Mouse (Mus musculus) Patski (cell line): ENCODE results near the gene Slf1. TPM values are rescaled to one million over a fixed set of nuclear protein-coding genes. Genes with fewer than 3 reads are reported as not detected.

ENCODE experiments used
- ATAC-seq: fragments of 100-300 bp; one replicate; pipeline ENCODE4 v1.8.0; 2021
- CTCF ChIA-PET: fragments of 350-600 bp; sonication (Branson Sonifier 250); formaldehyde crosslinking; loops from one replicate; lab custom pipeline; 2022; ENCODE audit warnings: inconsistent platforms; lab: Charles Lee
- POLR2A ChIA-PET: fragments of 350-600 bp; sonication (Branson Sonifier 250); formaldehyde crosslinking; loops from one replicate; lab custom pipeline; 2022; ENCODE audit warnings: antibody characterized with exemption, inconsistent platforms; lab: Charles Lee
- DNase-seq: peaks from one replicate; pipeline ENCODE4 v3.0.0-alpha.2; 2011; ENCODE audit warnings: low read depth, low spot score
- H3K27me3 ChIP-seq: fragments of 371-371 bp; one replicate; pipeline ENCODE4 v1.5.1; 2021
- CTCF ChIP-seq: fragments of 100-300 bp; IDR thresholded peaks from one replicate; pipeline ENCODE4 v1.5.1; 2021
- in situ Hi-C: fragments of 300-500 bp; cut with MboI; formaldehyde crosslinking; loops from 3 replicates; pipeline ENCODE4 v1.11.1; 2018; ENCODE audit warnings: low pct_unique_long_range_greater_than_20kb, mixed read lengths
- polyA plus RNA-seq: library from polyadenylated mRNA; unstranded; gene quantifications from one replicate; pipeline ENCODE4 v1.2.3, GENCODE M21; 2021

Gene Slf1
- polyA plus RNA-seq, 1 experiment from 2014 or later: 13.6 TPM

DNA sequence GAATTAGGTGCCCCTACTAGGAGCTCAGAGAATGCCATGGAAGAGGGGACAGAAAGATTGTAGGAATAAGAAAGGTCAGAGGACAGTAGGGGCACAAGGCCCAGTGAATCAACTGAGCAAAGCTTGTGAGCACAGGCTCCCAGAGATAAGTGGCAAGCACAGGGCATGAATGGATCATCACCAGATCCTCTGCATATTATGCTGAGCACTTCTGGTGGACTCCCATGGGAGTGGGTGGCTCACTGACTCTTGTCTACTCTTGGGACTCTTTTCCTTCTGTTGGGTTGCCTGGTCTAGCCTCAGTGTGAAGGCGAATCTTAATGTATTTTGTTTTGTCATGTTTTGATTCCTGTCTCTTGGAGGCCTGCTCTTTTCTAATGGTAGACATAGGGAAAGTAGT lies 66.4 kb downstream of the Slf1 start:
- no peaks in the 10 kb centered on the region for H3K27me3 ChIP-seq
- POLR2A ChIA-PET: no interaction called here
- in situ Hi-C loops: no loop called here
- TF ChIP-seq CTCF: no peak
- CTCF ChIA-PET: no interaction called here
- ATAC-seq: no peak
- no peak for DNase-seq

DNA sequence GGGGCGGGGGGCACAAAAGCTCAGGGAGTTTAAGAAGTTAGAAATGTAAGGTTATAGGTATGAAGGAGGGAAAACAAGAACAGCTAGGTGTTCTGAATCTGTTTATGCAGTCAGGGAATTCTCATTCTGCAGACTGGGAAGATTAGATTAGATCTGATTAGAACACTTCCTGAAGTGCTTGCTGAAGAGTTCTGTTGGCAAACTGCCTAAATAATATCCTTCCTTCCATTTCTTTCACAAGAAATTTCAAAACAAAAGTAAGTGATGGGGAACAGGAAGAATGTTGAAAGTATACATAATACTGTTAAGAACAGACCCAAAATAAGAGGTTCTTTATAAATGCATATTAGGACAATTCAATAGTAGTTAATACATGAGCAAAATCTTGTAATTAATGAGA lies 72.1 kb downstream of the Slf1 start:
- ATAC-seq: no peak

DNA sequence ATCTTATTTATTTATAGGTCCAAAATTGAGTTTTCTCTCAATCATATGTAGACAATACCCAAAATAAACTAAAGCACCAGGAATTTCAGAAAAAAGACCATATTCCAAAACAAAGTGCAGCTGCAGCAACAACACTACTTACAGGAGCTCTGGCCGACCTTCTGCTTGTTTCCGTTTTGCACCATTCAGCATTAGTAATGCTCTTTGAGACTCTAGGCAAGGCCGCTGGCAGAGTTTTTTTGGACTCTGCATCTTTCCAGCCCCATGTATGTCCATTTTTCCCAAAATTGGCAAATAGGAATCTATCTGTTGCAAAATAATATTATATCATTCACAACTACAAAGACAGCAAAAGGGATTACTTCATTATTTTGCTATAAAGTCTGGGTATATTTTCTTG lies 85.5 kb downstream of the Slf1 start:
- no peaks in the 10 kb centered on the region for H3K27me3 ChIP-seq
- in situ Hi-C loops: loop anchor here (10.0 kb wide), 1 partner anchor 1155 kb away; no protein-coding TSS in a partner anchor
- CTCF ChIA-PET: interaction anchor here (1.0 kb wide), 1 partner anchor 11 kb away, joined by 3 read pairs; no protein-coding TSS in a partner anchor
- POLR2A ChIA-PET: no interaction called here
- DNase-seq (no peak), ATAC-seq (no peak)
- no peak for TF ChIP-seq CTCF

More for the DNA sequence above, 72.1 kb downstream of the Slf1 start:
- ChIA-PET CTCF (interaction anchor here (1.2 kb wide), 1 partner anchor 10 kb away, joined by 4 read pairs; no protein-coding TSS in a partner anchor), POLR2A (no interaction called here)
- H3K27me3 ChIP-seq: no peaks in the 10 kb centered on the region
- in situ Hi-C loops: no loop called here
- no peak for TF ChIP-seq CTCF
- no peak for DNase-seq

DNA sequence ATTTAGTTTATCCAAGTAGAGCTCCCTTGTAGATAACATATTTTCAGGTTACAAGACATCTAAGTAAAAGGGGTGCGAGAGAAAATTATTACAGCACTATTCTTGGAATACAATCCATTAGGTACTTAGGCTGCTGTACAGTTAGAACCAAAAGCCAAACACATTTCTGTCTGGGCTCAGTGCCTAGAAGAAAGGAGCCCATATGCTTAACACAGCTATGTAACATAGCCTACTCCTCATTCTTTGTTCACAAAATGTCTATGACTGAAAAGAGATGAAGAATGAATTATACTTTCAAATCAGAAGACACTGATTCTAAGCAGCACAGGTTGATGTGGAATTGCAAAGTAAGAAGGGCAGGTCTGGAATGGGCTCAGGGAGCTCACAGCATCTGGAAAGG lies 86.8 kb downstream of the Slf1 start:
- ChIA-PET POLR2A (no interaction called here), CTCF (interaction anchor here (0.9 to 2.4 kb wide), 2 partner anchors 15 to 86 kb away, joined by 4 to 6 read pairs; no protein-coding TSS in a partner anchor)
- TF ChIP-seq CTCF: no peak
- in situ Hi-C loops: loop anchor here (10.0 kb wide), 1 partner anchor 1156 kb away; no protein-coding TSS in a partner anchor
- ATAC-seq: no peak
- H3K27me3 ChIP-seq: no peaks in the 10 kb centered on the region
- no peak for DNase-seq

DNA sequence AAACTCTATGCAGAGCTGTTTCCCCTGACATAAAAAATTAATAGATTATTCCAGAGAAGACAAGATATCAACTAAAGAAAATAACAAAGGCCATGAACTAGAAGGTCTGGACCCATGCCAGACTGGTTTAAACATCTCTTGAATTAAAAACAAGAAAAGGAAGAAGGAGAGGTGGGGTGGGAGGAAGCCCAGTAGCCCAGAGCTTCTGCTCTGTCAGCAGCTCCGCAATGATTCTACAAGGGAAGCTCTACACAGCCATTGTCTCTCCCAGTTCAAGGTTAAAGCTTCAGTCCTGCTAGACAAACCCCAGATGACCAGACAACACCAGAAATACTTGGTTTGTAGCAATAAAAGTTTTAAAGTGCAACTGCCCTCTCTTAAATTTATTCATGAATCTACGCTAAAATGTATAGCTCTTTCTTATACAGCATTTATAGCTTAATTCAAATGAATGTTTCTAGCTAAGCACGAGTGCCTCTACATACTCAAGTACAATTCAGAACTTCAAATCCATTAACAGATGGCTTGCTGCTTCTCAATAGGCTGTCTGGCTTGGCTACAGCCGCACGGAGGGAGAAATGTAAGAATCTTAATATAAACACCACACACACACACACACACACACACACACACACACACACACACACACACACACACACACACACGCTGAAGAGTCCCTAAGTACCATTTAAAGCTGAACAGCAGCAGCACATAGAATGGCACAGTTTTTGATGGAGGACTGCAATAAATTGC lies 87.9 kb downstream of the Slf1 start:
- in situ Hi-C loops: loop anchor here (10.0 kb wide), 1 partner anchor 1157 kb away; no protein-coding TSS in a partner anchor
- DNase-seq (no peak), ATAC-seq (no peak)
- no peaks in the 10 kb centered on the region for H3K27me3 ChIP-seq
- POLR2A ChIA-PET: interaction anchor here (0.7 kb wide), 1 partner anchor 934 kb away, joined by 3 read pairs; no protein-coding TSS in a partner anchor
- no peak for TF ChIP-seq CTCF
- CTCF ChIA-PET: interaction anchor here (1.5 to 2.4 kb wide), 2 partner anchors 14 to 25 kb away, joined by 4 to 6 read pairs; no protein-coding TSS in a partner anchor

DNA sequence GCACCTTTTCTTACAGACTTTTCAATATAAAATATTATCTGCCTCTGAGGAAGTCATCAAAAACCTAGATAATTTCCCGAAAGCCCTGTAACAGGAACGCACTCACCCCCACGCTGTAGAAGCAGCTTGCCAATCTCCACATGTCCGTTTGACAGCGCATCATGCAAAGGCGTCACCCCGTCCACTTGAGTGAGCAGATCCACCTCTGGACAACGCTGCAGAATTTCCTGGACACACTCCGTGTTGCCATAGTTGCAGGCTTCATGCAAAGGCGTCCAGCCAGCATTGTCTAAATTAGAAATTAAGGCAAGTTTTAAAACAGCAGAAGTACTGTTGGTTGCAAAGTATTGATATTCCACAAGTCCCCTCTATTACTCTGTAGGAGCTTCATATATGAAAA lies 88.9 kb downstream of the Slf1 start:
- no peak for TF ChIP-seq CTCF
- ChIA-PET CTCF (interaction anchor here (1.5 to 2.4 kb wide), 2 partner anchors 13 to 26 kb away, joined by 4 to 6 read pairs; no protein-coding TSS in a partner anchor), POLR2A (no interaction called here)
- no peaks in the 10 kb centered on the region for H3K27me3 ChIP-seq
- DNase-seq: no peak
- in situ Hi-C loops: loop anchor here (10.0 kb wide), 1 partner anchor 1158 kb away; no protein-coding TSS in a partner anchor
- no peak for ATAC-seq

DNA sequence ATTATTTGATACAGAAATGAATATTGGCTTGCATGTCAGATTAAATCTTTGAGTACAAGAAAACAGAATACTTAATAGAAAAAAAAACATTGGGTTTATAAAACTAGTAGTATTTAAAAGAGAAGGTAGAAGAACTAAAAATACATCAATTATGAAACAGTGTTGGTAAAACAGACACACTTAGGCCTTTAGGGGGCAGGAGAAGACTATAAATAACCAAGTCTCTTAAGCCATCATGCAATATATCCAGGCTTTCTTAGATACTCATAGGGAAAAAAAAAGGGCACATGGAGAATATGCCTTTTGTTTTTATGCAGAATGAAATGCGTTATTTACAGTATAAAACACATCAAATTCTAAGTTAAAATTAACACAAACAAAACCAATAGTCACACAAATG lies 89.9 kb downstream of the Slf1 start:
- DNase-seq: no peak
- TF ChIP-seq CTCF: no peak
- in situ Hi-C loops: loop anchor here (10.0 kb wide), 1 partner anchor 1159 kb away; no protein-coding TSS in a partner anchor

DNA sequence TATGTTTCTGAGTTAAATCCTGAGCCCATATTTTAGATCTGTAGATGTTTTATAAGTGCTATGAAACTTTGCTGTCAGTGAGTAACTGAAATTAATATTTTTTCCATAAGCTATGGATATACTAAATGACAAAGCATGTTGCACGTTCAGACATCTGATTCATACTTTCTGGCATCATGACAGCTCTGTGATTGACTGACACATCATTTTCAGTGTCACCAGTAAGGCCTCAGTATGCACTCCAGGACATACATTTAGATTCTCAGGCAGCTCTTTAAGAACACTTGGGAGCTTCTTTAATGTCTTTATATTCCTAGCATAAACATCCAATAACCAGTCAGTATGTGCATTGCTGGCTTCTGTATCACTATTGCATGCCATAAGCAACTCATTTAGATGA lies 91.9 kb downstream of the Slf1 start:
- DNase-seq (no peak), ATAC-seq (no peak)
- no peak for TF ChIP-seq CTCF
- ChIA-PET CTCF (interaction anchor here (0.7 to 0.9 kb wide), 2 partner anchors 24 to 30 kb away, joined by 3 read pairs; no protein-coding TSS in a partner anchor), POLR2A (interaction anchor here (0.5 kb wide), 1 partner anchor 1087 kb away, joined by 4 read pairs; no protein-coding TSS in a partner anchor)
- H3K27me3 ChIP-seq: no peaks in the 10 kb centered on the region
- in situ Hi-C loops: loop anchor here (10.0 kb wide), 1 partner anchor 1161 kb away; no protein-coding TSS in a partner anchor

More for the DNA sequence above, 89.9 kb downstream of the Slf1 start:
- ChIA-PET POLR2A (no interaction called here), CTCF (no interaction called here)
- H3K27me3 ChIP-seq: no peaks in the 10 kb centered on the region
- no peak for ATAC-seq

DNA sequence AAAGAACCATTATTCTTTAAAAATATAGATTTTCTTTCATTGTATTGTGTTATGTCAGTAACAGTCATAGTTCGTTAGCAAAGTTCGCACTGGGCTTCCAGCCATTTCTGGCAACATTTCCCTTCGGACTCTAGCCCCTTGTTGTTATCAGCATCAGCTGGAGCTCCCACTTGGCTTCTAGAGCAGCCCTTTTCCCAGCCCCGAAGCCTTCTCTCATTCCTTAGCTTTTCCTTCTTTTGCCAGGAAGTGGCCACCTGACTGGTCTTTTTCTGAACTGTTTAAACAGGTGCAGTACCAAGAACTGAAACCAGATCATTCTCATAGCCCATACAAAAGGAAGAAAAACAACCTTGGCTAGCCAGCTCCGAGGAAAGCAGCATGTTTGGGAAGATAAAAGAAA lies 105.7 kb downstream of the Slf1 start:
- POLR2A ChIA-PET: interaction anchor here (0.7 kb wide), 1 partner anchor 306 kb away, joined by 4 read pairs; no protein-coding TSS in a partner anchor
- in situ Hi-C loops: no loop called here
- DNase-seq (no peak), ATAC-seq (no peak)
- CTCF ChIA-PET: no interaction called here
- TF ChIP-seq CTCF: no peak
- H3K27me3 ChIP-seq: no peaks in the 10 kb centered on the region

DNA sequence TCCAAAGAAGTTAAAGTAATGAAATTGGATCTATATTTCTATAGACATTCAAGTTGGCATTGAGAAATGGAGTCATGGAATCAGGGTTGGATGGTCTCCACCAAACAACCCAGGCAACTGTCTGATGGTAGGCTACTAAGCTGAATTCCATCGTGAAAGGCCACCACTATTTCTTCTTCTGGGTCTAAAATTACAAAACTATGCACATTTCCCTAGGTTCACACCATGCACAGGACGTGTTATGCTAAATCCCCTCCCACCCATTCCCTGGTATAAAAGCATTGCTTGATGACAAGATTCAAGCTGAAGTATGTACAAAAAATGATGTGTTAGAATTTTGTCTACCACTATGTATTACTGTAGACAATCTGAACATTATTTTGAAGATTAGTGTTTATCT lies 116.4 kb downstream of the Slf1 start:
- ChIA-PET POLR2A (no interaction called here), CTCF (no interaction called here)
- ATAC-seq: no peak
- in situ Hi-C loops: no loop called here
- no peak for TF ChIP-seq CTCF
- peaks cover 8% of the 10 kb centered on the region for H3K27me3 ChIP-seq
- DNase-seq: no peak

DNA sequence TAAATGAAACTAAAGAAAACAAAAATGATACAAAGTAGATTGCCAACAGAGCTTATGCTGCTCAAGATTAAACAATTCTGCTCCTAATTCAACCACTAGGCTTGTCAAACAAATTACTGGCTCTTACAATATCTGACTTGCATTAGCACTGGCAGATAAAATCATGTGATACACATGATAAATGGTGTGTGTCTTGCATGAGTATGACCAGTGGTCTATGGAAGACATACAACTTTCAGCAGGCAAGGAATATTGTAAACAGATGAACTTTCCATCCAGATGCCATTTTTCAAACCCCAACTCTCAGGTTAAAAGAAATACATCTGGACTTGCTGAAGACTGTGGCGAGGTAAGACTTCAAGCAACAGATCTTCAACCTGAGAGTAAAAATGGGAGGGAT lies 131.6 kb downstream of the Slf1 start:
- no peak for ATAC-seq
- TF ChIP-seq CTCF: no peak

More for the DNA sequence above, 131.6 kb downstream of the Slf1 start:
- ChIA-PET POLR2A (no interaction called here), CTCF (no interaction called here)
- DNase-seq: no peak
- in situ Hi-C loops: no loop called here
- H3K27me3 ChIP-seq: peaks cover 11% of the 10 kb centered on the region
